Mouse (Mus musculus) ES-Bruce4 (cell line): ENCODE measurements around the gene Gpr61.

Experiments
- CTCF ChIP-seq: IDR thresholded peaks from one replicate; pipeline ENCODE4 v1.8.1; 2011; ENCODE audit warnings: low read depth, low read length
- EP300 ChIP-seq: IDR thresholded peaks from 2 replicates; pipeline ENCODE4 v1.6.1; 2011; ENCODE audit warnings: low read depth, low read length; ENCODE audit not compliant: insufficient read depth
- POLR2A ChIP-seq: IDR thresholded peaks from one replicate; pipeline ENCODE4 v1.8.1; 2011; ENCODE audit warnings: low read length; ENCODE audit not compliant: insufficient read depth

DNA sequence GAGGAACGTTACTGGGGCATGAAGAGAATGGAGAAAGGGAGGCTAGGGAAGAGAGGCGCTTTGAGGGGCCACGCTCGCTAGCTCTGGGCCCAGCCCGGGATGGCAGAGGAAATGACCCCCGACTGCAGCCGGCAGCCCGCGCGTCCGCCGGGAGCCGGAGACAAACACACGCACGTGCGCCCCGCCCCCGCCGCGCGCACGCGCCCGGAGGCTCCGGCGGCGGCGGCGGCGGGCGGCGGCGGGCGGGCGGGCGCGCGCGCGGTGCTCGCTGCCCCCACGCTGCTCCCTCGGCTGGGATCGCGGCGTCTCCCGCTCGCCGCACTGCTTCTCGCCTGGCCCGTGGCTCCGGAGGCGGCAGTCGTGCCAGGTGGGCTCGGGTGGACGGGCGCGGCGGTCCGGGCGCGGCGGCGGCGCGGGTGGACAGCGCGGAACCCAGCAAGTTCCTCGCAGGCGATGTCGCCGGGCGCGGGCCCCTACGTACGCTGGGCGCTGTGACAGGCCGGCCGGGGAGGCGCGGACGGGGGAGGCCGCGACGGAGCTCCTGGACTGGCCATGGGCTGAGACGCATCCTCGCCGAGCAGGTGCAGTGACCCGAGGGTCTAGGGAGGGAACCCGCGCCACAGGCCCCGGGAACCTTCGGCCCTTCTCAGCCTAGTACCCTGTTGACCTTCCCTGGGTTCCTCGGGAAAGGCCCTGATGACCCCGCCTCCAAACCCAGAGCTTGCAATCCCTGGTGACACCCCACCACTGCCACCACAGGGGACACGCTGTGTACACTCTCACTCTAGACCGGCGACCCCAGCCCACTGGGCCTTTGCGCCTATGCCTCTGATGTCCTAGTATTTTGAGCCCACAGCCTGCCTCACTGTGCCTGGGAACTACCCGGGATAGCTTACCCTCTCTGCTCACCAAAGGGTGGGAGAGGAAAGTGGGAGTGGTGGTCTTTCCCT is 31.7 kb upstream of the Gpr61 start, which contains the start of gene Amigo1:
- TF ChIP-seq POLR2A (no peak), CTCF (no peak), EP300 (no peak)
